Mouse (Mus musculus) embryonic facial prominence, embryonic 15.5 days (tissue): ENCODE results near the gene Hpse2. TPM values are rescaled to one million over a fixed set of nuclear protein-coding genes. Genes with fewer than 3 reads are reported as not detected.
A peak's percentile ranks its signal among the peaks of the same experiment; 100 is the strongest.

ENCODE experiments used
- ATAC-seq: fragments of 200-750 bp; cut with Nextera tagmentation; 2 replicates; pipeline ENCODE4 v1.8.0; 2017; ENCODE audit warnings: low read depth, moderate TSS enrichment; ENCODE audit not compliant: insufficient number of reproducible peaks, low FRiP score, low TSS enrichment
- H3K27ac ChIP-seq: fragments of 300-500 bp; sonication (generic); replicated peaks from 2 replicates; pipeline ENCODE4 v1.5.1; 2015; ENCODE audit warnings: mild to moderate bottlenecking, inconsistent platforms
- H3K27me3 ChIP-seq: fragments of 300-500 bp; sonication (generic); 2 replicates; pipeline ENCODE4 v1.6.1; 2015; ENCODE audit warnings: inconsistent platforms
- H3K36me3 ChIP-seq: fragments of 300-500 bp; sonication (generic); 2 replicates; pipeline ENCODE4 v1.6.1; 2015; ENCODE audit warnings: mild to moderate bottlenecking, inconsistent platforms
- H3K4me1 ChIP-seq: fragments of 300-500 bp; sonication (generic); 2 replicates; pipeline ENCODE4 v1.6.1; 2015; ENCODE audit warnings: inconsistent platforms
- H3K4me2 ChIP-seq: fragments of 300-500 bp; sonication (generic); replicated peaks from 2 replicates; pipeline ENCODE4 v1.6.1; 2015; ENCODE audit warnings: mild to moderate bottlenecking, inconsistent platforms
- H3K4me3 ChIP-seq: fragments of 300-500 bp; sonication (generic); replicated peaks from 2 replicates; pipeline ENCODE4 v1.5.1; 2015; ENCODE audit warnings: mild to moderate bottlenecking, inconsistent platforms
- H3K9ac ChIP-seq: fragments of 300-500 bp; sonication (generic); 2 replicates; pipeline ENCODE4 v1.6.1; 2015; ENCODE audit warnings: inconsistent platforms
- H3K9me3 ChIP-seq: fragments of 300-500 bp; sonication (generic); replicated peaks from 2 replicates; pipeline ENCODE4 v1.6.1; 2016; ENCODE audit warnings: inconsistent platforms
- WGBS: fragments of 180-500 bp; shearing (Covaris S2); methylation state at CpG from one replicate; pipeline ENCODE4 v1.1.7; 2015; 5-methylcytosine and 5-hydroxymethylcytosine counted together
- polyA plus RNA-seq: library from polyadenylated mRNA; unstranded; fragments of >200 nt; fragmentation: Nextera tagmentation; extraction: Ambion mirVana; gene quantifications from 2 replicates; pipeline ENCODE4 v1.2.1, GENCODE M21; 2015

Gene Hpse2
- polyA plus RNA-seq, 1 experiment from 2014 or later = 16.1 TPM

DNA sequence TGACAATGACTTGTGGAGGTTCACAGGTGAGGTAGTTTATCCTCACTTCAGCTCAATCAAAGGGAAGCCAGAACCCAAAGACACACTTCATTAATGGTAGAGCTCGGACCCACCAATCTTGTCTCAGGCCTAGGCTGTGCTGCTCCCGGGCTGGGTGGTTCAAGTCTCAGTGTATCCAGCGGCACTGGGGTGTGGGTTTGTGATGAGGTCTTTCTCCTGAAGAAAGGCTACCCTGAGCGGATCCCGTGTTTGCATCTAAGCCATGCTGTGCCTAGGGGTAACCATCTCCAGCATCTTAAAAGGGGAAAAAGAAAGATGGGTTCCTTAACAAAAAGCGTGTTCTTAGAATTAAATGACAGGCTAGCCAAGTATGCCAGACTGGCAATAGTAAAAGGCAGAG, 484.3 kb downstream of the Hpse2 start:
- Histone ChIP-seq H3K27ac (no peak overlapping the region), H3K4me3 (no peak overlapping the region), H3K27me3 (no peaks in the 10 kb centered on the region), H3K4me1 (peaks cover 12% of the 10 kb centered on the region), H3K9ac (no peak overlapping the region), H3K4me2 (no peak overlapping the region), H3K9me3 (no peaks in the 10 kb centered on the region), H3K36me3 (no peaks in the 10 kb centered on the region)
- no peak for ATAC-seq
- WGBS = 79% methylated on average over 6 of the region's 6 CpGs

- H3K4me3 ChIP-seq = no peak overlapping the region
- H3K27me3 ChIP-seq = no peaks in the 10 kb centered on the region
- peaks cover 12% of the 10 kb centered on the region for H3K4me1 ChIP-seq
- no peak for ATAC-seq
- no peak overlapping the region for H3K27ac ChIP-seq
- H3K36me3 ChIP-seq = no peaks in the 10 kb centered on the region
- H3K9ac ChIP-seq = no peak overlapping the region
- 56% methylated on average over 6 of the region's 6 CpGs for WGBS
- H3K4me2 ChIP-seq = no peak overlapping the region
- H3K9me3 ChIP-seq = no peaks in the 10 kb centered on the region
Measured at GRCm38 (mm10) chr19:42902410-42903021, 485.6 kb downstream of the Hpse2 start.

GRCm38 (mm10) chr19:42891599-42891998, 496.6 kb downstream of the Hpse2 start:
- H3K27ac ChIP-seq = no peak overlapping the region
- no peak for ATAC-seq
- no peak overlapping the region for H3K9ac ChIP-seq
- no peaks in the 10 kb centered on the region for H3K9me3 ChIP-seq
- 61% methylated on average over 5 of the region's 5 CpGs for WGBS
- no peaks in the 10 kb centered on the region for H3K4me1 ChIP-seq
- H3K27me3 ChIP-seq = no peaks in the 10 kb centered on the region
- H3K4me3 ChIP-seq = no peak overlapping the region
- no peaks in the 10 kb centered on the region for H3K36me3 ChIP-seq
- H3K4me2 ChIP-seq = no peak overlapping the region

- WGBS = 49% methylated on average over 4 of the region's 4 CpGs
- no peak for ATAC-seq
- no peaks in the 10 kb centered on the region for H3K27me3 ChIP-seq
- no peak overlapping the region for H3K27ac ChIP-seq
- no peaks in the 10 kb centered on the region for H3K36me3 ChIP-seq
- H3K9ac ChIP-seq = no peak overlapping the region
- no peak overlapping the region for H3K4me2 ChIP-seq
- no peaks in the 10 kb centered on the region for H3K4me1 ChIP-seq
- no peak overlapping the region for H3K4me3 ChIP-seq
- H3K9me3 ChIP-seq = no peaks in the 10 kb centered on the region
Measured at GRCm38 (mm10) chr19:42877653-42878052, 510.5 kb downstream of the Hpse2 start.

- Histone ChIP-seq H3K27ac (no peak overlapping the region), H3K4me2 (no peak overlapping the region), H3K9ac (no peak overlapping the region), H3K4me3 (no peak overlapping the region), H3K27me3 (no peaks in the 10 kb centered on the region), H3K9me3 (no peaks in the 10 kb centered on the region), H3K36me3 (no peaks in the 10 kb centered on the region), H3K4me1 (no peaks in the 10 kb centered on the region)
- 84% methylated on average over 4 of the region's 4 CpGs for WGBS
- ATAC-seq = no peak
Measured at GRCm38 (mm10) chr19:42876563-42876962, 511.6 kb downstream of the Hpse2 start.

GRCm38 (mm10) chr19:42869663-42870530, 518.3 kb downstream of the Hpse2 start:
- Histone ChIP-seq H3K4me3 (no peak overlapping the region), H3K4me2 (no peak overlapping the region), H3K4me1 (0 out of 2 replicates have a peak, but pooled peaks cover 3% of the 10 kb centered on the region), H3K9ac (no peak overlapping the region), H3K27me3 (no peaks in the 10 kb centered on the region), H3K36me3 (no peaks in the 10 kb centered on the region), H3K27ac (no peak overlapping the region), H3K9me3 (no peaks in the 10 kb centered on the region)
- 69% methylated on average over 8 of the region's 8 CpGs for WGBS
- no peak for ATAC-seq

DNA sequence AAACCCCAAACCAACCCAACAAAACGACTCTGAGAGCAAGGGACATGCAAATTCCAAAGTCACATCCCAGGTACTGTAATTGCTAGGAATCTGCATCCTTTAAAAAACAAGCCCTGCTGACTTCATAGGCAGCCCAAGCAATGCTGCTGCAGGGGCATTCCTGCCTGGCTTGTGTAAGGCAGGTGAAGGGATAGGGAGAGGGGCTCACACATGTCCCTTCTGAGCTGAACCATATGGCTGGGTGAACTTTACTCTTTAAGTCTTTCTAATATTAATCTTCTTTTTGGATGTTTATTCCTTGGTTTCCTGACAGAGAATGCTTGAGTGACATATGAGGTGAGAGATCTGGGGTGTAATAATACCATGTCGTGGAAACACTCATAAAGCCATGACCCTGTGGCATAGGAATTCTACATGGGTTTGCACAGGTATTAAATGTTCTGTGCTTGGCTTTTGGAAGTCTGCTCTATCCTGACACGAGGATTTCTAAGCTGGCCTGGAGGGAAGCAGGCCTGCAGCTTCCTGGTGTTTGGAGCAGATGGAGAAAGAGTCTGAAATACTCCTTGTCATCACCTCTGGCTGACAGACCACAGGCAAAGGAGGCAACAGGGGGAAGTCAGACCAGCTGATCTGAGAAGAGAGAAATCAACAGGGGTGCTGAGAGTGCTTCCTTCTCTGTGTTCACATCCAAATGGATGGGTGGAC, 519.0 kb downstream of the Hpse2 start:
- Histone ChIP-seq H3K9ac (no peak overlapping the region), H3K4me2 (no peak overlapping the region), H3K36me3 (no peaks in the 10 kb centered on the region), H3K27ac (no peak overlapping the region), H3K4me1 (0 out of 2 replicates have a peak, but pooled peaks cover 3% of the 10 kb centered on the region), H3K9me3 (no peaks in the 10 kb centered on the region), H3K4me3 (no peak overlapping the region), H3K27me3 (no peaks in the 10 kb centered on the region)
- ATAC-seq = no peak
- 26% methylated on average over 3 of the region's 3 CpGs for WGBS

DNA sequence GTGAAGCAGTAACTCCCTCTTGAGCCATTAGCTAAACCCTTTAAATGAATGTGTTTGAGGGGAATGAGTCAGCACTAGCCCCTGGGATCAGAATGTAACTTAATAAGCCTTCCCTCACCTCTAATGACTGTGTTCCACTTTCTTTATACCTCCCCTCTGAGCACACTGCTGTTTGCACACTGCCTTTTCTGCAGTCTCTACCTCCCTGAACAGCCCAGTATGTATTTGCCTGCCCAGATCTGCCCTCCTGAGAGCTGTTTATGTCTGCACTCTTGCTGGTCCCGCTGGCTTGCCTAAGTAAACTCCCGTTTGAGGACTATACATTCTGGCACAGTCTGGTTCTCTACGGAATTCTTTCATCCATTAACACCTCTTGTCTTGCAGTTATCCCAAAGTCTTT, 525.1 kb downstream of the Hpse2 start:
- Histone ChIP-seq H3K4me1 (peaks cover 3% of the 10 kb centered on the region; the same call in 1 of the 2 replicates), H3K4me3 (no peak overlapping the region), H3K9ac (no peak overlapping the region), H3K36me3 (no peaks in the 10 kb centered on the region), H3K9me3 (no peaks in the 10 kb centered on the region), H3K4me2 (no peak overlapping the region), H3K27me3 (no peaks in the 10 kb centered on the region), H3K27ac (no peak overlapping the region)
- peak; percentile 78 for ATAC-seq
- WGBS = 61% methylated on average over 3 of the region's 3 CpGs

GRCm38 (mm10) chr19:42857096-42857495, 531.1 kb downstream of the Hpse2 start:
- Histone ChIP-seq H3K4me1 (no peaks in the 10 kb centered on the region), H3K9me3 (no peaks in the 10 kb centered on the region), H3K9ac (no peak overlapping the region), H3K27ac (no peak overlapping the region), H3K27me3 (no peaks in the 10 kb centered on the region), H3K36me3 (no peaks in the 10 kb centered on the region), H3K4me3 (no peak overlapping the region), H3K4me2 (no peak overlapping the region)
- 82% methylated on average over 5 of the region's 5 CpGs for WGBS
- no peak for ATAC-seq

- ATAC-seq = no peak
- WGBS = 76% methylated on average over 4 of the region's 4 CpGs
- Histone ChIP-seq H3K9me3 (no peaks in the 10 kb centered on the region), H3K4me3 (no peak overlapping the region), H3K4me2 (no peak overlapping the region), H3K27me3 (no peaks in the 10 kb centered on the region), H3K27ac (no peak overlapping the region), H3K36me3 (no peaks in the 10 kb centered on the region), H3K4me1 (no peaks in the 10 kb centered on the region), H3K9ac (no peak overlapping the region)
Measured at GRCm38 (mm10) chr19:42855649-42856048, 532.5 kb downstream of the Hpse2 start.

DNA sequence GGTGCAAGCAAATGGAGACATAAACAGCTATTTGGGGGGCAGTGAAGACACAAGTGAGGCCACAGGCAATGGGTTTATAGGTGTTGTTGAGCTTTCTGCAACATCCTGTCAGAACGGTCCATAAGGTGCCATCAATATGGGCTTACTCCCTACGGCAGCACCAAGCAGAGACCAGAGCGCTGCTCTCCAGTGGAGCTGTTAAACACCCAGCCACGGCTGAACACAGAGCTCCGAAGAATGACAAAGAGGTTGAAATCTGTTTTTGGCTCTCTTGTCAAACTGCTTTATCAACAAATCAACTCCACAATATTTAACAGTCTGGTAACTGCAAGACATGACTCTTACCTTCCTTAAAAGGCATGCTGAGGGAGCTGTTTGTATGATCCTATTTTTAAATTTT, 537.7 kb downstream of the Hpse2 start:
- Histone ChIP-seq H3K4me2 (no peak overlapping the region), H3K27ac (no peak overlapping the region), H3K27me3 (no peaks in the 10 kb centered on the region), H3K9ac (no peak overlapping the region), H3K9me3 (no peaks in the 10 kb centered on the region), H3K4me3 (no peak overlapping the region), H3K4me1 (peaks cover 2% of the 10 kb centered on the region; the same call in 1 of the 2 replicates), H3K36me3 (no peaks in the 10 kb centered on the region)
- 74% methylated on average over 5 of the region's 5 CpGs for WGBS
- no peak for ATAC-seq
